Mouse (Mus musculus) adrenal gland, postnatal 10 days (tissue): ENCODE results near the gene Ccl24. TPM values are rescaled to one million over a fixed set of nuclear protein-coding genes. Genes with fewer than 3 reads are reported as not detected.
A peak's percentile ranks its signal among the peaks of the same experiment; 100 is the strongest.

ENCODE experiments used
- DNase-seq: peaks from one replicate; pipeline ENCODE4 v3.0.0; 2021; ENCODE audit warnings: mixed read lengths
- total RNA-seq, 2 experiments: library from RNA; stranded (reverse); gene quantifications; 2 replicates each; pipeline ENCODE4 v1.2.3; 2021

The Ccl24 gene
- total RNA-seq, 2 experiments from 2014 or later: 3.6 to 4.0 TPM

GRCm38 (mm10) chr5:135544865-135545797 is 27.7 kb downstream of the Ccl24 start, which contains the start of gene Hip1:
Gene Hip1 (minus strand): TSS chr5:135545120.
- peak; percentile 98 for DNase-seq

GRCm38 (mm10) chr5:135544032-135544558 is 28.8 kb downstream of the Ccl24 start:
- DNase-seq: peak; percentile 19

- DNase-seq: no peak
Observed at GRCm38 (mm10) chr5:135537794-135538214, 35.0 kb downstream of the Ccl24 start.

- DNase-seq: peak; percentile 24
Observed at GRCm38 (mm10) chr5:135537326-135537725, 35.5 kb downstream of the Ccl24 start.

GRCm38 (mm10) chr5:135535867-135536266 is 37.0 kb downstream of the Ccl24 start:
- no peak for DNase-seq

GRCm38 (mm10) chr5:135533431-135533830 is 39.4 kb downstream of the Ccl24 start:
- DNase-seq: peak; percentile 72

GRCm38 (mm10) chr5:135531306-135531845 is 41.5 kb downstream of the Ccl24 start:
- no peak for DNase-seq

- no peak for DNase-seq
Observed at GRCm38 (mm10) chr5:135529964-135530363, 42.9 kb downstream of the Ccl24 start.

- DNase-seq: no peak
Observed at GRCm38 (mm10) chr5:135529310-135529709, 43.5 kb downstream of the Ccl24 start.

GRCm38 (mm10) chr5:135527986-135528385 is 44.9 kb downstream of the Ccl24 start:
- DNase-seq: peak; percentile 23

- DNase-seq: no peak
Observed at GRCm38 (mm10) chr5:135524660-135525560, 47.9 kb downstream of the Ccl24 start.

- DNase-seq: no peak
Observed at GRCm38 (mm10) chr5:135524087-135524486, 48.8 kb downstream of the Ccl24 start.

- DNase-seq: peak; percentile 72
Observed at GRCm38 (mm10) chr5:135522111-135522722, 50.6 kb downstream of the Ccl24 start.

Other genes with a start within 250 kb of the Ccl24 start
- under 1 TPM in 1 of 2 experiments, not detected in 1; 0.27 TPM for gene Fkbp6, start 223.0 kb downstream of the Ccl24 start, total RNA-seq
- gene Trim50, start 219.8 kb downstream of the Ccl24 start, total RNA-seq: not detected
- gene Nsun5, start 203.1 kb downstream of the Ccl24 start, total RNA-seq: 10 to 100 TPM; 17.9 to 22.6 TPM
- gene Pom121, start 178.5 kb downstream of the Ccl24 start, total RNA-seq: 10 to 100 TPM; 25.9 to 26.7 TPM
- gene Hip1, start 27.9 kb downstream of the Ccl24 start, total RNA-seq: 10 to 100 TPM; 33.7 to 39.3 TPM
- gene Ccl26, start 9.5 kb downstream of the Ccl24 start, total RNA-seq: not detected
- gene Rhbdd2, start 59.6 kb upstream of the Ccl24 start, total RNA-seq: 10 to 100 TPM; 35.2 to 39.1 TPM
- gene Por, start 97.0 kb upstream of the Ccl24 start, total RNA-seq: 100 to 1,000 TPM; 175 to 226 TPM
- 10 to 100 TPM; 61.7 to 68.2 TPM for gene Tmem120a, start 171.4 kb upstream of the Ccl24 start, total RNA-seq
- gene Styxl1, start 205.3 kb upstream of the Ccl24 start, total RNA-seq: under 1 TPM; 0.27 to 0.73 TPM
- gene Mdh2, start 205.4 kb upstream of the Ccl24 start, total RNA-seq: 1,000 to 10,000 TPM; 1,052 to 1,158 TPM
- gene Srrm3, start 233.8 kb upstream of the Ccl24 start, total RNA-seq: 1 to 10 TPM; 2.5 to 4.3 TPM